Mouse (Mus musculus) G1E-ER4 (cell line): Measurements from ENCODE around the gene Ces5a. TPM values are rescaled to one million over a fixed set of nuclear protein-coding genes. Genes with fewer than 3 reads are reported as not detected.

Experiments used
- GATA1 ChIP-seq: IDR thresholded peaks from one replicate; pipeline ENCODE4 v1.8.0; 2012; ENCODE audit warnings: low read length, inconsistent platforms
- polyA plus RNA-seq: library from polyadenylated mRNA; stranded (reverse); fragments of >175 nt; gene quantifications from 2 replicates; pipeline ENCODE4 v1.2.3, GENCODE M21; 2012

Ces5a gene
- polyA plus RNA-seq: not detected in 2 replicates

GRCm38 (mm10) chr8:93535730-93536129 lies at the start of gene Ces5a:
Ces5a (minus strand) TSS chr8:93535830.
- TF ChIP-seq GATA1: no peak

- no peak for TF ChIP-seq GATA1
Observed at GRCm38 (mm10) chr8:93572841-93573240, 37.2 kb upstream of the Ces5a start.

- no peak for TF ChIP-seq GATA1
Observed at GRCm38 (mm10) chr8:93572095-93572501, 36.5 kb upstream of the Ces5a start.

- no peak for TF ChIP-seq GATA1
Observed at GRCm38 (mm10) chr8:93571369-93571985, 35.8 kb upstream of the Ces5a start.

GRCm38 (mm10) chr8:93570186-93570530 lies 34.5 kb upstream of the Ces5a start:
- TF ChIP-seq GATA1: no peak

GRCm38 (mm10) chr8:93569311-93570185 lies 33.9 kb upstream of the Ces5a start:
- no peak for TF ChIP-seq GATA1

GRCm38 (mm10) chr8:93568666-93569065 lies 33.0 kb upstream of the Ces5a start:
- no peak for TF ChIP-seq GATA1

- TF ChIP-seq GATA1: no peak
Observed at GRCm38 (mm10) chr8:93567086-93567485, 31.5 kb upstream of the Ces5a start.

GRCm38 (mm10) chr8:93564634-93565033 lies 29.0 kb upstream of the Ces5a start:
- no peak for TF ChIP-seq GATA1

GRCm38 (mm10) chr8:93563551-93563950 lies 27.9 kb upstream of the Ces5a start:
- no peak for TF ChIP-seq GATA1

- no peak for TF ChIP-seq GATA1
Observed at GRCm38 (mm10) chr8:93562557-93563210, 27.1 kb upstream of the Ces5a start.

GRCm38 (mm10) chr8:93561271-93561670 lies 25.6 kb upstream of the Ces5a start:
- TF ChIP-seq GATA1: no peak

GRCm38 (mm10) chr8:93559696-93560095 lies 24.1 kb upstream of the Ces5a start:
- TF ChIP-seq GATA1: no peak

- no peak for TF ChIP-seq GATA1
Observed at GRCm38 (mm10) chr8:93502634-93503033, 33.0 kb downstream of the Ces5a start.

GRCm38 (mm10) chr8:93499437-93499836 lies 36.2 kb downstream of the Ces5a start:
- no peak for TF ChIP-seq GATA1

- no peak for TF ChIP-seq GATA1
Observed at GRCm38 (mm10) chr8:93495330-93495729, 40.3 kb downstream of the Ces5a start.
